Mouse (Mus musculus): ENCODE results near the gene Trnau1ap. TPM values are rescaled to one million over a fixed set of nuclear protein-coding genes. Genes with fewer than 3 reads are reported as not detected.
"Not testable (repeated sequence)": the region's sequence is repeated elsewhere in the genome, so short reads cannot be mapped to it uniquely, and the experiment has no call there.

Trnau1ap gene
- polyA plus RNA-seq, 1 experiment from 2014 or later, result 26.9 TPM

GRCm38 (mm10) chr4:132308437-132309139 is 20.8 kb downstream of the Trnau1ap start:
- peak overlapping the region; percentile 78 for H3K9ac ChIP-seq (ENCODE audit: low read depth, low read length)
- WGBS (ENCODE audit: insufficient replicate concordance), result under 1% methylated on average over 41 of the region's 41 CpGs
- peak overlapping the region; percentile 81 for H3K4me2 ChIP-seq (ENCODE audit: low read depth, low read length)
- H3K27ac ChIP-seq (ENCODE audit: low read length), result peak overlapping the region; percentile 81
- ATAC-seq (ENCODE audit: low read depth), result peak; percentile 93
- H3K27me3 ChIP-seq (ENCODE audit: control insufficient read depth, insufficient read depth, low read depth, low read length), result no peaks in the 10 kb centered on the region
- H3K9me3 ChIP-seq (replicated peaks; ENCODE audit: control insufficient read depth, low read length), result no peaks in the 10 kb centered on the region
- peaks cover 12% of the 10 kb centered on the region for H3K36me3 ChIP-seq (ENCODE audit: control insufficient read depth, insufficient read depth)
- peak overlapping the region; percentile 76 for H3K4me3 ChIP-seq (ENCODE audit: low read depth, low read length)
- peaks cover 21% of the 10 kb centered on the region for H3K4me1 ChIP-seq (ENCODE audit: control insufficient read depth, low read depth, low read length)

- H3K4me3 ChIP-seq (ENCODE audit: low read depth, low read length), result no peak overlapping the region
- no peak for ATAC-seq (ENCODE audit: low read depth)
- H3K4me1 ChIP-seq (ENCODE audit: control insufficient read depth, low read depth, low read length), result peaks cover 34% of the 10 kb centered on the region
- no peak overlapping the region for H3K27ac ChIP-seq (ENCODE audit: low read length)
- no peaks in the 10 kb centered on the region for H3K9me3 ChIP-seq (replicated peaks; ENCODE audit: control insufficient read depth, low read length)
- peaks cover 10% of the 10 kb centered on the region for H3K36me3 ChIP-seq (ENCODE audit: control insufficient read depth, insufficient read depth)
- H3K9ac ChIP-seq (ENCODE audit: low read depth, low read length), result no peak overlapping the region
- H3K27me3 ChIP-seq (ENCODE audit: control insufficient read depth, insufficient read depth, low read depth, low read length), result no peaks in the 10 kb centered on the region
- no peak overlapping the region for H3K4me2 ChIP-seq (ENCODE audit: low read depth, low read length)
- 50% methylated on average over 6 of the region's 6 CpGs for WGBS (ENCODE audit: insufficient replicate concordance)
Measured at GRCm38 (mm10) chr4:132306004-132306403, 23.3 kb downstream of the Trnau1ap start.

GRCm38 (mm10) chr4:132305276-132305675 is 24.1 kb downstream of the Trnau1ap start:
- H3K9me3 ChIP-seq (replicated peaks; ENCODE audit: control insufficient read depth, low read length), result no peaks in the 10 kb centered on the region
- peaks cover 32% of the 10 kb centered on the region for H3K4me1 ChIP-seq (ENCODE audit: control insufficient read depth, low read depth, low read length)
- H3K27ac ChIP-seq (ENCODE audit: low read length), result no peak overlapping the region
- H3K27me3 ChIP-seq (ENCODE audit: control insufficient read depth, insufficient read depth, low read depth, low read length), result no peaks in the 10 kb centered on the region
- peaks cover 3% of the 10 kb centered on the region; the same call in 1 of the 2 replicates for H3K36me3 ChIP-seq (ENCODE audit: control insufficient read depth, insufficient read depth)
- H3K4me2 ChIP-seq (ENCODE audit: low read depth, low read length), result no peak overlapping the region
- ATAC-seq (ENCODE audit: low read depth), result no peak
- 23% methylated on average over 8 of the region's 8 CpGs for WGBS (ENCODE audit: insufficient replicate concordance)
- H3K4me3 ChIP-seq (ENCODE audit: low read depth, low read length), result no peak overlapping the region
- H3K9ac ChIP-seq (ENCODE audit: low read depth, low read length), result no peak overlapping the region

GRCm38 (mm10) chr4:132303484-132303883 is 25.9 kb downstream of the Trnau1ap start:
- H3K36me3 ChIP-seq (ENCODE audit: control insufficient read depth, insufficient read depth); H3K9me3 ChIP-seq (replicated peaks; ENCODE audit: control insufficient read depth, low read length); H3K27ac ChIP-seq (ENCODE audit: low read length); ATAC-seq (ENCODE audit: low read depth); H3K27me3 ChIP-seq (ENCODE audit: control insufficient read depth, insufficient read depth, low read depth, low read length): not testable (repeated sequence)
- H3K9ac ChIP-seq (ENCODE audit: low read depth, low read length), result peak overlapping the region; percentile 65; the same call in 1 of the 2 replicates
- peak overlapping the region; percentile 76 for H3K4me2 ChIP-seq (ENCODE audit: low read depth, low read length)
- 47% methylated on average over 6 of the region's 6 CpGs for WGBS (ENCODE audit: insufficient replicate concordance)
- H3K4me3 ChIP-seq (ENCODE audit: low read depth, low read length), result peak overlapping the region; percentile 65
- peaks cover 22% of the 10 kb centered on the region for H3K4me1 ChIP-seq (ENCODE audit: control insufficient read depth, low read depth, low read length)

- peak within 1 kb of the TSS; percentile 65 for H3K4me3 ChIP-seq (ENCODE audit: low read depth, low read length)
- WGBS (ENCODE audit: insufficient replicate concordance), result under 1% methylated on average over 31 of the region's 31 CpGs
- no peak within 1 kb of the TSS for H3K27ac ChIP-seq (ENCODE audit: low read length)
- peak within 1 kb of the TSS; percentile 76 for H3K4me2 ChIP-seq (ENCODE audit: low read depth, low read length)
- H3K36me3 ChIP-seq (ENCODE audit: control insufficient read depth, insufficient read depth), result no peaks in the 10 kb centered on the region
- H3K4me1 ChIP-seq (ENCODE audit: control insufficient read depth, low read depth, low read length), result peaks cover 22% of the 10 kb centered on the region
- H3K27me3 ChIP-seq (ENCODE audit: control insufficient read depth, insufficient read depth, low read depth, low read length), result no peaks in the 10 kb centered on the region
- H3K9me3 ChIP-seq (replicated peaks; ENCODE audit: control insufficient read depth, low read length), result no peaks in the 10 kb centered on the region
- H3K9ac ChIP-seq (ENCODE audit: low read depth, low read length), result peak within 1 kb of the TSS; percentile 65
- ATAC-seq (ENCODE audit: low read depth), result peak; percentile 68
Measured at GRCm38 (mm10) chr4:132302939-132303479, 26.3 kb downstream of the Trnau1ap start, which contains the start of gene Rab42. Gene Rab42, minus strand, starts transcription at chr4:132303385.

GRCm38 (mm10) chr4:132301965-132302938 is 27.1 kb downstream of the Trnau1ap start:
- 52% methylated on average over 16 of the region's 16 CpGs for WGBS (ENCODE audit: insufficient replicate concordance)
- ATAC-seq (ENCODE audit: low read depth), result no peak
- H3K27ac ChIP-seq (ENCODE audit: low read length), result no peak overlapping the region

GRCm38 (mm10) chr4:132301486-132301885 is 27.9 kb downstream of the Trnau1ap start:
- 74% methylated on average over 6 of the region's 6 CpGs for WGBS (ENCODE audit: insufficient replicate concordance)
- Histone ChIP-seq H3K27ac (ENCODE audit: low read length) (no peak overlapping the region), H3K4me3 (ENCODE audit: low read depth, low read length) (no peak overlapping the region), H3K9ac (ENCODE audit: low read depth, low read length) (no peak overlapping the region), H3K4me2 (ENCODE audit: low read depth, low read length) (no peak overlapping the region), H3K36me3 (ENCODE audit: control insufficient read depth, insufficient read depth) (no peaks in the 10 kb centered on the region), H3K27me3 (ENCODE audit: control insufficient read depth, insufficient read depth, low read depth, low read length) (no peaks in the 10 kb centered on the region), H3K4me1 (ENCODE audit: control insufficient read depth, low read depth, low read length) (peaks cover 22% of the 10 kb centered on the region), H3K9me3 (replicated peaks; ENCODE audit: control insufficient read depth, low read length) (no peaks in the 10 kb centered on the region)
- no peak for ATAC-seq (ENCODE audit: low read depth)

More at GRCm38 (mm10) chr4:132301965-132302938, 27.1 kb downstream of the Trnau1ap start:
- Histone ChIP-seq H3K9me3 (replicated peaks; ENCODE audit: control insufficient read depth, low read length) (no peaks in the 10 kb centered on the region), H3K4me2 (ENCODE audit: low read depth, low read length) (peak overlapping the region; percentile 76), H3K4me1 (ENCODE audit: control insufficient read depth, low read depth, low read length) (peaks cover 22% of the 10 kb centered on the region), H3K36me3 (ENCODE audit: control insufficient read depth, insufficient read depth) (no peaks in the 10 kb centered on the region), H3K9ac (ENCODE audit: low read depth, low read length) (peak overlapping the region; percentile 65), H3K27me3 (ENCODE audit: control insufficient read depth, insufficient read depth, low read depth, low read length) (no peaks in the 10 kb centered on the region), H3K4me3 (ENCODE audit: low read depth, low read length) (peak overlapping the region; percentile 65)

GRCm38 (mm10) chr4:132299849-132300248 is 29.5 kb downstream of the Trnau1ap start:
- Histone ChIP-seq H3K4me2 (ENCODE audit: low read depth, low read length) (no peak overlapping the region), H3K9me3 (replicated peaks; ENCODE audit: control insufficient read depth, low read length) (no peaks in the 10 kb centered on the region), H3K9ac (ENCODE audit: low read depth, low read length) (no peak overlapping the region), H3K27ac (ENCODE audit: low read length) (no peak overlapping the region), H3K4me1 (ENCODE audit: control insufficient read depth, low read depth, low read length) (peaks cover 13% of the 10 kb centered on the region), H3K27me3 (ENCODE audit: control insufficient read depth, insufficient read depth, low read depth, low read length) (no peaks in the 10 kb centered on the region), H3K36me3 (ENCODE audit: control insufficient read depth, insufficient read depth) (no peaks in the 10 kb centered on the region), H3K4me3 (ENCODE audit: low read depth, low read length) (no peak overlapping the region)
- WGBS (ENCODE audit: insufficient replicate concordance), result 69% methylated on average over 1 of the region's 1 CpGs
- ATAC-seq (ENCODE audit: low read depth), result no peak
